Mouse (Mus musculus): Measurements from ENCODE around the gene Edf1.
"Not testable (repeated sequence)": the region's sequence is repeated elsewhere in the genome, so short reads cannot be mapped to it uniquely, and the experiment has no call there.

Gene Edf1

DNA sequence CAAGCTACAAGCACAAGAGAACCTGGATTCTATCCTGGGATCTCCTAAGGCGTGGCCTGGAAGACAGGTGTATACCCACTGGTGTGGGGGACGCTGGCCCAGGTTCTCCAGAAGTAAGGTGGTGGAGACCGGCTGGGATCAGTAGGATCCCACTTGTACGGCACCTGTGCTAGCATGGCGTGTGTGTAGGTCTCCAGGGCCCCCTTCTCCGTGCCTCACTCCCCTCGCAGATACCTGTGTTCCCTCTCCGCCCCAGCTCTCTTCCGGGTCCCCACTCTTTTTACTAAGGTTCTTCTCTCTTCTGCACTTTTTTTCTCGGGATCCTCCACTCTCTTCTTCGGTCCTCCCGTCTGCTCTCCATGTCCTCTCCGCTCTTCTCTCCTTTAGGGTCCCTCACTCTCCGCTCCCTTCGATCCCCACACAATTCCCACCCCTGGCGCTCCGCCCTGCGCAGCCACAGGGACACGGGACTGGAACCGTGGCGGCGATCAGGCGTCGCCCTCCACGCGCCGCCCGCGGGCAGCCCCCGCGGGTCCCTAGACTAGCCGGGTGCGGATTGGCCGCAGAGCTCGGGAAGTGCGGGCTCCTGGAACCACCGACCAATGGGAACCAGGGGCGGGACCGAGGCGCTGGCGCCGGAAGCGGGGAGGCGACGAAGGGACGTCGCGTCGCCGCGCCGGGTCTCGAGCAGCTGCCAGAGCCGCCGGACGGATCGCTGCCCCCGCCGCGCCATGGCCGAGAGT, at the start of gene Edf1:
Gene Edf1 (plus strand): TSS at position 627 of the 743 bp plus-strand sequence.
- DNase-seq: peak; percentile 94

DNA sequence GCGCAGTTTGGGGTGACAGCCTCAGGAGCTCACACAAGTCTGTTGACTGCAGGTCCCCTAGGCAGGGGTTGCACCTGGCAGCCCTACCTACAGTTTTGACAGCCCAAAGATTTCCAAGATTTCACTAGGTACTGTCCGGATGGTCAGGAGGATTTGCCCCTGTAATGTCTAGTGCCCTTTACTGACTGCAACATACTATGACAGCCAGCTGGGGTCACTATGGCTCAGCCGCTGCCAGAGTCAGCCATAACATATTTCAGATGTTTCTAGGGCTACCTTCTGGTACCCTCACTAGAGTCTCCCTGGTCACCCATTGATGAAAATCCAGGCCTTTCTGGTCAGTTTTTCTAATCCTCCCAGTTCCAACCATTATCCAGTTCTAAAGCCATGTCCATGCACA, 47.7 kb upstream of the Edf1 start:
- no peak for DNase-seq

DNA sequence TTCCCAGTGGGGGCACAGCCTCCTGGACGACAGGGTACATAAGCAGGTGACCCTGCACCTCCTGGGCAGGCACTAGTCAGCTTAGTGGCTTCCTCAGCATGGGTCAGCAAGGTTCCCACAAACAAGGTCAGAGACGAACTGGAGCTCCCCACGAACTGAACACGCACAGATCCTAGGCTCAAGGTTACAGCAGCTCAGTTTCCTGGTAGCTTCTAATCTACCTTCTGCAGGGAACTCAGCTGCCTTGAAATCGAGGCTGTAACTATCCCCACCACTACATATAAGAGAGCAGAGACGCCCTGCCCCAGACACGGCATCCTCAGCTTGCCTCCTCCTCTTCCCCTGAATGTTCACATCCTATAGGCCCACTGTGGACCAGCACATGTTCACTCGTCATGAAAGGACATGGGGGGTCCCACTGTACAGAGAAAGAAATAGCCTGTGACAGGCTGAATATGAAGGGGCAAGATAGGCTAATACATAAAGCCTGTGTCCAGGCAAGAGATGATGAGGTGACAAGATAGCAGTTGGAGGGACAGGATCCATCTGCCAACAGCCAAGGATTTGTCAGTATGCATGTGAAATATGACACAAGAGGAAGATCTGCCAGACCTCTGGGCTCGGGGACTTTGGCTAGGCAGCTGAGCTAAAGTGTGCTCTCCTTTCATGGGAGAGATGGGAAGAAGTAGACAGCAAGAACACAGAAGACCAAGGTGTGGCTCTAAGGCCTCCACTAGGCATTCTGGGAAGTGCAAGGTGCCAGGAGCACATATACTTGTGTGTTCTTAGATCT, 30.9 kb upstream of the Edf1 start:
- DNase-seq: no peak

DNA sequence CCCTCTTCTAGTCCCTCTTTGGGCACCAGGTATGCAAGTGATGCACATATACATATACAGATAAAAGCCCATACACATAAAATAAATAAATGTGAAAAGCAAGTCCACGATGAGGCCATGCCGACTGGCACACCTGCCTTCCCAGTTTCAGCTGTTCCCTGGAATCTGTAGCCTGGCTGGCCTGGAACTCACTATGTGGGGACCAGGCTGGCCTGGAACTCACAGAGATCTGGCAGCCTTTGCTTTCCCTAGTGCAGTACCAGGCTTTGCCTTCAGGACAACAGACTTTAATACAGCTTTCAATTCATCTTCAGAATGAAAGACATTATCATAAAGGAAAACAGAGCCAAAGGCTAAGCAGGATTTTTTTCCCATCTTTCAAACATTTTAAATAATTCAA, 23.9 kb upstream of the Edf1 start:
- no peak for DNase-seq

DNA sequence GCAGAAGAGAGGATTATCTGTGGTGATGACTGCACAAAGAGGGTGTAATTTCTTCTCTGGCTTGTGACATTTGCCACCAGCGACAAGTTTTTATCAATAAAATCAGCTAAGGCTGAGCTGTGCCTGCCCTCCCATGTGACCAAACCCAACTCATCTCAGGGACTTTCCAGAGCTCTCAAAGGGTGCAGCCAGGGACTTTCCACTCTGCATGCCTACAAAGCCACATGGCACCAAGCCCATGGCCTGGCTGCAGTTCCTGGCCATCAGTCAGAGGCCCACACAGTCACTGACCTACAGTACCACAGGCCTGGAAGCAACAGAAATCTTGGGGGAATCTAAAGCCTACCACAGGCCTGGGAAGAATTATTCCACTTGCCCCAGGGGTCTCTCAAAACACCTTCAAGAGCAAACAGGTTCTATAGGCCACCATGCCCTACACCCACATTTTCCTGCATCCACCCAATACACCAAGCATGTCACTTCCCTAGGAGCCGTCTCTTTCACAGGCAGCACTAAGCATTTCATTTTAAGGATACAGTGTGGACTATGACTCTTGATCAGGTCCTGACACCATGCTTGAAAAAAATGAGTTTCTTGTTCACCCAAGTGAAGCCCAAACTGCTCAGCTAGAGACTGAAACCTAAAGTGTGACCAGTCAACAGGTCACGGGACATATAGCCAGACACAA, 23.3 kb upstream of the Edf1 start:
- DNase-seq: peak; percentile 83

DNA sequence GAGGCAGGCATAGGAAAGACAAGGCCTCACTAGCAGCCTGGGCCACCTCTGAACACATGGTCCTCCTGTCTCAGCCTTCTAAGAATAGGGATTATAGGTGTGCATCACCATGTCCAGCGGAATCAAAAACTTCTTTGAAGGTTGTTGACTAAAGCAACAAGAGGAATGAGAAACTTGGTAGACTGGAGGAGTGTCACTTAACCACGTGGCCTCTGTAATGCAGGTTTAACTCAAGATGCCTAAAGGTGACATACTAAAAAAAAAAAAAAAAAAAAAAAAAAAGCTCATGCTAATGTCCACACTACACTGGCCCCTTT, 22.8 kb upstream of the Edf1 start:
- DNase-seq: no peak

DNA sequence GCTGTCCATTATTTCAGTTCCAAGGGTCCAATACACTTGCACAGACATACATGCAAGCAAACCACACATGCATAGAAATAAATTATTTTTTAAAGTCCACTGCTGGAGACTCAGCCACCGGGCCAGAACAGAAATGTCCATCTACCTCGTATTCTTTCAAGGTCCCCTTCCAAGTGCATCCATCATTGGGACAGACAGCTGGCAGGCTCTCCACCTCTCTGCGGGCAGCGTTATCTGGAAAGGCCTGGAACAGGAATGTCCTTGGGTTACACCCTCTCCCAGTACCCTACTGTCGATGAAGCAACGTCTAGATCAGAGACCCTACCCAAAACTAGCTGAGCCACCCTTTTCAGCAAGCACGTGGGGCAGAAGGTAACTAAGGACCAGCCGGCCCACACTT, 21.1 kb upstream of the Edf1 start:
- DNase-seq: no peak

DNA sequence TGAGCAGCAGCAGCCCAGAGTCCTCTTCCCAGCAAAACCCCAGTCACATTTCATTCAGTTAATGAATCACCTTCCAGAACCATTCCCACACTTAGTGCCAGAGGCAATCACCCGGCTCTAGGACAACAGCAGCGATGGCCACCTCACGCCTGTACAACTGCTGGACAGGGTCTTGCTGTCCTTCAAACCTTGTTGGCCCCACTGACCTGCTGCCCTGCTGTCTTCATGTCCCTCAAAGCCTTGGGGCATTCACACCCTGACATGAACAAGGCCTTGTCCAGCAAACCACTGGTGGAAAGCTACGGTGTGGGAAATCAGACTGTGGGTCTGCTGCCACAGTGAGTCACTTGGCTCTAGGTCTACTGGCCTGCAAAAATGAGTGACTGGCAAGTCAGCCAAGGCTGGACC, 17.1 kb upstream of the Edf1 start:
- DNase-seq: peak; percentile 62

DNA sequence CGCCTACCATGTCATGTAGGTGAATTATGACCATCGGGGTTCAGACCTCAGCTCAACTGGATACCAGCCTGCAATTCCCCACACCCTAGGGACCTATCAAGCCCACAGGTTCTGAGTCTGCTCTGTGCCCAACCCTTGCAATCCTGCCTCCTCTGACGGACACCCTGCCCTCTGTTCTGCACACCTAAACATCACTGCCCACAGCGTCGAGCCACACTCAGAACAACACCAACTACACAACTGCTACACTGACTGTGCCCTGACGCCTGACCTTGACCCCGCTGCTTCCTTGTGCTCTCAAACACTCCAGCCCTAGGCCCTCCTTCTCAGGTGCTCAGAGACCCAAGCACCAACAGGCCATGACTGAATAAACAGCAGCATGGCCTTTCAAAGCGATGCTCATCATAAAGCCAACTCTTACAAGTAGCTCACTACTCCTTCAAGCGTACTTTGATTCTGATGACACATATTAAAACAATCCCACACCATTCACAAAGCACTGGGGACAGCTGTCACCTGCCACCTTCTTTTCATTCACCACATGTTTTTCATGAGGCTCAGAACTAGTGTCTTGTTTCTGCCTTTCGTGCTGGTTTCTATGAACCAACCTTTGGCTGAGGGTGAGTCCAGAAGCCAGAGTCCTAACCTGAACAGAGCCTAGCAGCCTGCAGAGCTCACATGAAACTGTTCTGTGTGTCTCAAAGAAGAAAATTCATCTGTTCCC, 15.8 kb upstream of the Edf1 start:
- DNase-seq: no peak

DNA sequence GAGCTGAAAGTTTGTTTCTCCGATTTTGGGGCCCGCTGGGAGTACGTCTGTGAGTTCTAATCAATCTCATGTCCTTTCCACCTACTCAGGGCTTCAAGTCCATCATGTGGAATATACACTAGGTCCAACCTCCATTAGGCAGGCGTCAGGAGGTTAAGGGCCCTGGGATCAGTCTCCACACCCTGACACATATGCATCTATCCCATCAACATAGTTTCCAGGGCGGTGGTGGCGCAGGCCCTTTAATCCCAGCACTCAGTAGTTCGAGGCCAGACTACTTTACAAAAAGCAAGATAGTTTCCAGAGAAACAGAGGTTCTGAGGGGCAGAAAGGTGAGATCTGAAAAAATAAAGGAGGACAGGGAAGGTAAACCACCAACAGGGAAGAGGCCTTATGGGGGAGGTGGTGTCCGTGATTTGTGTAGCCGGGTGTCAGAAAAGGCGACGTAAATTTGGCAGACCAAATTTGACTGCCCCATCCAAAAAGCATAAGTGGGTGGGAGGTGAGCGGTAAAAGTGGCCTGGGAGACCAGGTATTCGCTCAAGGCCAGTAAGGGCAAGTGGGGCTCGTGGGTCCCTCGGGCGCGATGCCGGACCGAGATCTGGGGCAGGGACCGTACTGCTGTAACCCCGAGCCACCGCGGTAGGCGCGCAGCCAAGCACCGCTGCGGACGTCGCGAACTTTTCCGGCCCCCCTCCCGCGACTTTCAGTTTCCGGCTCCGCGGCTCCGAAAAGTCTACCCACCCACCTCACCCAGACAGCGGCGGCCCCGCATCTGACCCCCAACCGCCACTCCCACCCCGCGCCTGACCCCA, 11.4 kb upstream of the Edf1 start:
- DNase-seq: no peak

DNA sequence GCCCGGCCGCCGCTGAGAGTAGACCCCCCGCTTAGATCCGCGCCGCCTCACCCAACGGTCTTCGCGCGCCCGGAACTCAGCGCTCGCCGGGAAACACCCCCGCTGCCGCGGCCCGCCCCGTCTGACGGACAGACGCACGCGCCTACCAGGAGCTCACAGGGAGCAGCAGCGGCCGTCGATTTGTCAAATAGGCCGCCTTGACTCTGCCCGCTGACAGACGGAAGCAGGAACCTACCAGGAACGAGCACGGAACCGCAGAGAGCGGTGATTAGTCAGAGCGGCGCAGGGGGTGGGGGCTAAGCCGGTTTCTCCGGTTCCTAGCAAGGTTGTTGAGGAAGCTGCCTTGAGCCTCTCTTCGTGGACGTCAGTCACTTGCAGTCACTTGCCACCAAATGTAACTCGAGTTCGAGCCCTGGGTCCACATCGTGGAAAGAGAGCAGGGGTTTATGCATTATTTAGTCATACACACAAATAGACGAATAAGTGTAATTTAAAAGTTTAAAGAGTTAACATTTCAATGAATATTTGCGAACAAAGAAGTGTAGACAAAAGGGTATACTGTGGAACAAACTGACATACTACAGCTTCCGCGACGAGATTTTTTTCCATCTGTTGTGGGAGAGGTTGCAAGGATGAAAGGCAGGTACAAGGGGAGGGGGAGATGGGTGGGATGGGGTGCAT, 10.7 kb upstream of the Edf1 start, which contains the start of gene Traf2:
Gene Traf2 (minus strand): TSS at position 130 of the 681 bp plus-strand sequence.
- peak; percentile 99 for DNase-seq

DNA sequence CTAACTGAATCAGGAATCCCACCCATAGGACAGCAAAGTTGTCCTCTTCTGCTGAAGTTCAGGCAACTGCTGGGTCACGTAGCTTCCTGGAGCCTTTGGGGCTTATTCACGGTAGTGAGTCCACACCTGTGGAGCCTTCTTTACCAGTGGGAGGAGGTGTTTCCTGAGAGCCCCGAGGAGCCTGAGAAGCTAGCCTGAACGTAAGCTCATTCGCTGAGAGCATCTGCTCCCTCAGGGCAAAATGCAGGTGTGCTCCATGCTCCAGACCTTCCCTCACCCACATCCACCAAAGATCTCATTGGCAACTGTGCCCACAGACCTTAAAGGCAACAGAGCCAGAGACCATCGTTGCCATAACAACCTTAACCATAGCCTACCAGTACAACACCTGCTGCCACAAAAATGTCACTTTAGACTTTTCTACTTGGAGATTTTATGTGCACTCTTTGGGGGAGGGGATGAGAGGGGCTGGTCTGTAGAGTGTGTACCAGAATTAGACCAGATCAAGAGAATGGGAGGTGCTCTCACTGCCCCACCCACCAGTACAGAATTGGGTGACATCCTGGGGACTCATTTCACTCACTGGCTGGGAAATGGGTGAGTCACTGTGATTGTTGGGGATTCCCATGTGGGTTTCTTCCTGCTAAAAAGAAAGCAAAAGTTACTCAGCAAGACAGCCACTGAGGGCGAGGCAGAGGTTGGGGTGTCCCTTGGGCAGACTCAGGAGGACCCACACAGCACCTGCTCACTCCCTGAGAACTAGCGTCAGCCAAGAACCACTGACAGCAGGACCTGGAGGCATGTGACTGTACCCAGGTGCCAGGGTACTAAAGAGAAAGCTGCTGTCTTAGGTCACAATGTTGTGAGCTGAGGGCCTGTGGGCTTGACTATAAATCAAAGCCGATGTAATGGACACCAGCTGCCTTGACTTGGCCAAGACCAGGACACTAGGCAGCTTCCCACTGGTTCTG, 8.3 kb upstream of the Edf1 start:
- DNase-seq: peak; percentile 16

DNA sequence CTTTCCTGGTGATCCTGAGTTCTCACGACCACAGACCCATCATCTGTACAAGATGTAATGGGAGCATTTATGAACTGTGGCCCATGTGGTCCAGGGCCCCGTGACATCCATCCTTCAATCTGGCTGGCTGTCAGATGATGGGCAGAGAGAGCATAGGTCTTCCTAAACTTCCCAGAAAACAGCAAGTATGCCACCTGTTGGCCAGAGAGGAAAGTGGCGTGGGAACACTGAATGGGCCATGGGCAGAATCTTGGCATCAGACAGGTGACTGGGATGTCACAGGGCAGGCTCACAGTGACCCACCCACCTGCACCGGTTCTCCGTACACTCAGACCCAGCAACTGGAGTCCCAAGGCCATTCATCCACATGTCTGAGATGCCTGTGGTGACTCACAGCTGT, 6.5 kb upstream of the Edf1 start:
- DNase-seq: peak; percentile 67

DNA sequence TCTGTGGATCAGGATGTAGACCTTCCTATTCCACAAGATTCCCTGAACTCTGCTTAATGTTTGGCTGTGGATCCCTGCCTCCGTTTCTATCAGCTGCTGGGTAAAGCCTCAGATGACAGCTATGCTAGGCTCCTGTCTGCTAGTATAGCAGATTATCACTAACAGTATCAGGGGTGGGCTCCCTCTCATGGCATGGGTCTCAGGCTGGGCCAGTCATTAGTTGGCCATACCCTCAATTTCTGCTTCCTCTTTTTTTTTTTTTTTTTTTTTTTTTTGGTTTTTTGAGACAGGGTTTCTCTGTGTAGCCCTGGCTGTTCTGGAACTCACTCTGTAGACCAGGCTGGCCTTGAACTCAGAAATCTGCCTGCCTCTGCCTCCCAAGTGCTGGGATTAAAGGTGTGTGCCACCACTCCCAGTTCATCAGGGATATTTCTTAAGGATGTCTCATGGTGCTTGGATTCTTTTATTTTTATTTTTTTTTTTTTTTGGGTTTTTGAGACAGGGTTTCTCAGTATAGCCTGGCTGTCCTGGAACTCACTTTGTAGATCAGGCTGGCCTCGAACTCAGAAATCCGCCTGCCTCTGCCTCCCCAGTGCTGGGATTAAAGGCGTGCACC, 4.4 kb upstream of the Edf1 start:
- DNase-seq: not testable (repeated sequence)

DNA sequence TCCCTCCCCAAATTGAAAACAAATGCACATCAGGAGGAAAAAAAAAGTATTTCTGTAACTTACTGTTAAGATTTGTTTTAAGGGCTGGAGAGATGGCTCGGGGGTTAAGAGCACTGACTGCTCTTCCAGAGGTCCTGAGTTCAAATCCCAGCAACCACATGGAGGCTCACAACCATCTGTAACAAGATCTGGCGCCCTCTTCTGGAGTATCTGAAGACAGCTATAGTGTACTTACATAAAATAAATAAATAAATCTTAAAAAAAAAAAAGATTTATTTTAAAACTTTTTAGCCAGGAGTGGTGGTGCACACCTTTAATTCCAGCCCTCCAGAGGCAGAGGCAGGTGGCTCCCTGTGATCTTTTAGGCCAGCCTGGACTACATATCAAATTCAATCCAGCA, 2.2 kb upstream of the Edf1 start:
- DNase-seq: not testable (repeated sequence)

DNA sequence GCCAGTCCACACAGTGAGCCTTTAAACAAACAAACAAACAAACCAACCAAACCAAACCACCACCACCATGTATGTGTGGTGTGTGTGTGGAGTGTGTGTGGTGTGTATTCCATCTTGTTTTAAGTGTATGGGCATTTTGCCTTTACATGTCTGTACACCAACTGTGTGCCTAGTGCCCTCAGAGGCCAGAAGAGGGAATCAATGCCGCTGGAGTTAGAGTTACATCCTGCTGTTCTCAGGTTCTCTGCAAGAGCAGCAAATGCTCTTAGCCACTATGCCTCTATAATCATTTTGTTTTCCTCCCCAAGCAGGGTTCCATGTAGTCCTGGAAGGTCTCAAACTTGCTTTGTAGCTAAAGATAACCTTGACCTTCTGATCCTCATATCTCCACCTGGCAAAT, 1.4 kb upstream of the Edf1 start:
- DNase-seq: no peak

DNA sequence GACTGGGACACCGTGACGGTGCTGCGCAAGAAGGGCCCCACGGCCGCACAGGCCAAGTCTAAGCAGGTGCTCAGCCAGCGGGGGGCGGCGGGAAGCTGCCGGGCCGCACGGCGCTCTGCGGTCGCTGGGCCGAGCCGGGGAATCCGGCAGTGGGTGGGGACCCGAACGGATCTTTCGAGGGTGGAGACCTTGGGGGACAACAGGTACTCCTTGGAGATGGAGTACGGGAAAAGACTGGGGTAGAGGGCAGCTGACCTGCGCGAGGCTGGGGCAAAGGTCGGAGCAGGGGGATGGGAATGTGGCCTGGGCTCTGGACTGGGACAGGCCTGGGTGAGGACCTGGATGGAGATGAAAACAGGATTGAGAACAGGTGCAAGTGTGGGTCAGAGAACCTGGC, 315 bp downstream of the Edf1 start:
- peak; percentile 74 for DNase-seq

DNA sequence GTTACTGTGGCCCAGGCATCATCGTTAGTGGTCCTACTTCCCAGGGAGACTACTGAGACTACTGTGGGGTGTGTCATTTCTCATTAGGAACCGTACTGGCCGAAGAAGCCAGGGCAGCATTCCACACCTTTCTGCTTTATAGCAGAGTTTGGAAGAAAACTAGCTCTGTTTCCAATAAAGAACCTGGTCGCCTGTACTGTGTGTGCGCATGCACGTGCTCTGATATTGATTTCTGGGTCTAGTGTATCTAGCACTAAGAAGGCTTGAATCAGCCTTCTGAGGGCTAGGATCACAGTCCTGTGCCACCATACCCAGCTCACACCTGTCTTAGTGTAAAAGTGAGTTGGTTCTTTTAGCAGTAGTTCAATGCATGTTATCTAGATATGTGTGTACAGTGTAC, 1.1 kb downstream of the Edf1 start:
- no peak for DNase-seq

DNA sequence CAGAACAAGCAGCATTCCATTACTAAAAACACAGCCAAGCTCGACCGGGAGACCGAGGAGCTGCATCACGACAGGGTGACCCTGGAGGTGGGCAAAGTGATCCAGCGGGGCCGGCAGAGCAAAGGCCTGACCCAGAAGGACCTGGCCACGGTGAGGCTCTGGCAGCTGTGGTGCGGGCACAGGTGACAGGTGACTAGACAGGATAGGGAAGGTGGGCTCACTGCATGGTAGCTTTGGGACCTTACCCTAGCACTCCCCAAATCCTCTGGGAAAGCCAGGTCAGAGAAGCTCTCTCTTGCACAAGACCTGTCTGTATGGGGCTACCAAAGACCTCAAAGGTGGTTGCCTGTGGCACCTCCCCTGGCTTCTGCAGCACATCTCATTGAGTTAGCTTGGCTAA, 2.9 kb downstream of the Edf1 start:
- no peak for DNase-seq

DNA sequence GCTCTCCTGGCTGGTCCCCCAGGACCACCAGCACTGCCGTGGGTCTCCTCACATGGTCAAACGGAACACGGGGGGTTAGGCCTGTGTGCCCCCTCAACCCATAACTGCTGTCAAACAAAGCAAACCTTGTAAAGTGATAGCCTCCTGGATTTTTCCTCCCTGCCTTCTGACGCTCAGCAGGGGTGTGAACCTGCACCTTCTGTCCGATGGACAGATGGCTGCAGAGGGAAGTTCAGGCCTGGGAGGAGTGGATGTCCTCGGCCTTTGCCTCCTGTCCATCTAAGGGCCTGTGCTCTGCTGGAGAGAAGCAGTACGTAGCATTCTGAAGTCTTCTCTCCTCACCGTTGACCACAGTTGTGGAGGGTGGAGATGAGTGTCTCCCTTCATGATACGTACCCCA, 4.3 kb downstream of the Edf1 start:
- DNase-seq: no peak
